Mouse (Mus musculus) liver, embryonic 14.5 days (tissue): ENCODE results near the gene Myef2.

Experiments
- CTCF ChIP-seq: IDR thresholded peaks from 2 replicates; pipeline ENCODE4 v1.5.1; 2016; ENCODE audit warnings: antibody characterized with exemption, low read depth, control low read depth
- EP300 ChIP-seq: IDR thresholded peaks from 2 replicates; pipeline ENCODE4 v1.6.1; 2016; ENCODE audit warnings: antibody characterized with exemption, low read depth

- TF ChIP-seq CTCF = no peak
- no peak for TF ChIP-seq EP300
Measured at GRCm38 (mm10) chr2:125073056-125073780, 50.2 kb downstream of the Myef2 start.
